Mouse (Mus musculus) stomach, postnatal 0 days (tissue): ENCODE measurements around the gene Shc2.

Source experiments
- CTCF ChIP-seq: IDR thresholded peaks from 2 replicates; pipeline ENCODE4 v1.5.1; 2016; ENCODE audit warnings: antibody characterized with exemption, low read depth, mild to moderate bottlenecking, moderate library complexity
- EP300 ChIP-seq: optimal IDR thresholded peaks from 2 replicates; pipeline ENCODE3; 2016; ENCODE audit warnings: antibody characterized with exemption

- TF ChIP-seq CTCF (no peak), EP300 (no peak)
These were observed 48.5 kb upstream of the Shc2 start for GRCm38 (mm10) chr10:79686219-79686618.
